Mouse (Mus musculus) heart, embryonic 13.5 days (tissue): ENCODE results near the gene Fxr2. TPM values are rescaled to one million over a fixed set of nuclear protein-coding genes. Genes with fewer than 3 reads are reported as not detected.

Experiments
- ATAC-seq: fragments of 200-750 bp; cut with Nextera tagmentation; 2 replicates; pipeline ENCODE4 v1.8.0; 2017; ENCODE audit warnings: moderate TSS enrichment; ENCODE audit not compliant: insufficient number of reproducible peaks, low FRiP score, low TSS enrichment; ENCODE audit errors: extremely low read depth
- H3K27ac ChIP-seq: fragments of 300-500 bp; sonication (generic); replicated peaks from 2 replicates; pipeline ENCODE4 v1.5.1; 2015; ENCODE audit warnings: moderate library complexity, mild to moderate bottlenecking, inconsistent platforms
- H3K27me3 ChIP-seq: fragments of 300-500 bp; sonication (generic); replicated peaks from 2 replicates; pipeline ENCODE4 v1.6.1; 2015; ENCODE audit warnings: mild to moderate bottlenecking, inconsistent platforms
- H3K36me3 ChIP-seq: fragments of 300-500 bp; sonication (generic); 2 replicates; pipeline ENCODE4 v1.6.1; 2015; ENCODE audit warnings: mild to moderate bottlenecking, inconsistent platforms
- H3K4me1 ChIP-seq: fragments of 300-500 bp; sonication (generic); 2 replicates; pipeline ENCODE4 v1.6.1; 2015; ENCODE audit warnings: inconsistent platforms
- H3K4me2 ChIP-seq: fragments of 300-500 bp; sonication (generic); 2 replicates; pipeline ENCODE4 v1.6.1; 2015; ENCODE audit warnings: inconsistent platforms, mild to moderate bottlenecking, moderate library complexity
- H3K4me3 ChIP-seq: fragments of 300-500 bp; sonication (generic); 2 replicates; pipeline ENCODE4 v1.5.1; 2015; ENCODE audit warnings: moderate library complexity, mild to moderate bottlenecking, inconsistent platforms
- H3K9ac ChIP-seq: fragments of 300-500 bp; sonication (generic); 2 replicates; pipeline ENCODE4 v1.6.1; 2015; ENCODE audit warnings: inconsistent platforms, mild to moderate bottlenecking, moderate library complexity
- H3K9me3 ChIP-seq: fragments of 300-500 bp; sonication (generic); 2 replicates; pipeline ENCODE4 v1.6.1; 2016; ENCODE audit warnings: inconsistent platforms
- WGBS: fragments of 180-500 bp; shearing (Covaris S2); methylation state at CpG from one replicate; pipeline ENCODE4 v1.1.7; 2015; ENCODE audit warnings: mixed read lengths; 5-methylcytosine and 5-hydroxymethylcytosine counted together
- polyA plus RNA-seq: library from polyadenylated mRNA; unstranded; fragments of >200 nt; fragmentation: Nextera tagmentation; extraction: Ambion mirVana; gene quantifications from 2 replicates; pipeline ENCODE4 v1.2.1, GENCODE M21; 2015

Gene Fxr2
- polyA plus RNA-seq, 1 experiment from 2014 or later = 25.6 TPM

DNA sequence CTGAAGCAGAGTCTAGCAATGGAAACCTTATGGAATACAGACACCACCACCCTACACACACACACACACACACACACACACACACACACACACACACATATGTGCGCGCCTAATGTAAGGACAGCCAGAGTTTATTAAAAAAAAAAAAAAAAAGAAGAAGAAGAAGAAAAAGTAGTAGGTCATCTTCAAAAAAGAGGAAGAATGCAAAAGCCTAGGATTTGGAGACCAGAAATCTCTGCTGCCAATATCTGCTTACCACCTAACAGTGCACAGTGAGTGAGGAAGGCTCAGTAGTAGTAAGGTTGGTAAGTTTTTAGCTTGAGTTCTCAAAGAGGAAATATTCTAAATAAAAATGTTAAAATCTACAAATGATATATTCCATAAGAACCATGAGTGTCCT, 46.4 kb downstream of the Fxr2 start:
- no peak for ATAC-seq
- WGBS = 100% methylated on average over 2 of the region's 2 CpGs
- no peak overlapping the region for H3K9ac ChIP-seq
- no peak overlapping the region for H3K27ac ChIP-seq
- H3K4me1 ChIP-seq = peaks cover 34% of the 10 kb centered on the region
- peak overlapping the region; percentile 17; the same call in 1 of the 2 replicates for H3K4me2 ChIP-seq
- no peaks in the 10 kb centered on the region for H3K9me3 ChIP-seq
- no peak overlapping the region for H3K4me3 ChIP-seq
- no peaks in the 10 kb centered on the region for H3K27me3 ChIP-seq
- peaks cover 64% of the 10 kb centered on the region for H3K36me3 ChIP-seq

DNA sequence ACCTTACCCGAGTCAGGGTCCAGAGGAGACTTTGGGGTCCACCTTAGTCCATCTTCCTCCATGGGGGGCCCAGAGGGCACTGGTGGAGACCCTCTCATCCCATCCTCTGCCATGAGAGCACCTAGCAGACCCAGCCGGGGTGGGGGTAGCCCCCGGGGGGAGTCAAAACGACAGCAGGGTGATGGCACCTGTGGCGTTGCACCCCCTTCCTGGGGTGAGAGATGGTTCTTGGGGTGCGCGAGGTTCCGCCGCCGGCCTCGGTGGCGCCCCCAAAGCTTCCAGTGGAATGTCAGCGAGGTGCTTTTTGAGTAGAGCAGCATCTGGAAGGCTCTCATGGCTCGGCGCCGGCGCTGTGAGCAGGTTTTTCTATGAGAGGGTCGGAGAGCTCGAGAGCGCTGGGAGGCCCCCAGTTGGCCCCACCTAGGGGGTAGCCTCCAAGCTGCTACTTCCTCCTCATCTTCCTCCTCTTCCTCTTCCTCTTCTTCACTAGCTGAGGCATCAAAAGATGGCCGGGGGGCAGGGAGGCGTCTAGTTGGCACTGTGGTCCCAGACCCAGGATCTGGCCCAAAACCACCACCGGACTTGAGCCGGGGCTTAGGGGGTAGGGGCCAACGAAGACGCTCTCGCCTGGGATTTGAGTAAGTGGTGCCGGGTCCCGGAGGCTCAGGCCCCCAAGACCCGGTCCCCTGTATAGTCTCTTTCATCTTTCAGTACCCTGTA, 47.5 kb downstream of the Fxr2 start:
- H3K27ac ChIP-seq = no peak overlapping the region
- H3K36me3 ChIP-seq = peaks cover 52% of the 10 kb centered on the region
- peak overlapping the region; percentile 84 for H3K4me3 ChIP-seq
- peak overlapping the region; percentile 92 for H3K9ac ChIP-seq
- H3K9me3 ChIP-seq = no peaks in the 10 kb centered on the region
- ATAC-seq = no peak
- peaks cover 39% of the 10 kb centered on the region for H3K4me1 ChIP-seq
- peak overlapping the region; percentile 98 for H3K4me2 ChIP-seq
- no peaks in the 10 kb centered on the region for H3K27me3 ChIP-seq
- WGBS = 89% methylated on average over 30 of the region's 30 CpGs

DNA sequence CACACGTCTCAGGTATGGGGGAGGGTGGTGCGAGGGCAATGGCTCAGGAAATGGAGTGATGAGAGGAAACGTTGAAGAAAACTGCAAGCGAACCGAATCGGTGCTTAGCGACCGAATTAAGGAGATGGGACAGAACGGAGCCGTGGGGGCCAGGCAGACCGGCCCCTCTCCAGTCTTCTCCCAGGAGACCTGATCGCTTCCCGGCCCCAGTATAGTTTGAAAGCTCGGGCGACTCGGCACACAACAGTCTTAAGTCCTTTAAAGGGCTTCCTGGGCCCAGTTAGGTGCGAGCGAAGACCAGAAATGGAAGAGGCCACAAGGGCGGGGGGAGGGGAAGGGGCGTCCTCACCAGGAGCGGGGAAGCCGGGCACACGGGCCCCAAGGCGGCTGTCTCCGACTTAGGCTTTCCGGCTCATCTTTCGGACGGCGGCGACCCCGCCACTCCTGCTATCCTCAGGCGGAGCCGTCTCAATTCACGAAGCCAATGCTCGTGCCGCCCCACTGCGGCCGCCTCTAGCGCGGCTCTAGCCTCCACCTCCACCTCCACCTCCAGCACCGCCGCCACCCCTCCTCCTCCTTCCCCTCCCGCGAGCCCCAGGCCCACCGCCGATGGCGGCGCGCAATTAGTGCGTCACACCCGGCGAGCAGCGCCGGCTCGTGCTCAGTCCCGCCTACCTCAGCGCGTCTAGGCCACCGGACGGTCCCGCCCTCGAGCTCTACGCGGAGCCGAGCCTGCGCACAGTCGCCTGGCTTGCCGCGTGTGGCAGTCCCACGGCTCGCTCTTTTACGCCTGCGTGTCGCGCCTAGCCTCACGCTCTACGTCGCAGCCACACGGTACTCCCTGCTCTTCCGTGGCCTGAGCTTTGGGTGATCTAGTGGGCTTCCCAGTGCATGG, 48.8 kb downstream of the Fxr2 start, which contains the start of gene Senp3:
Gene Senp3, minus strand, starts transcription at position 771 of the 895 bp plus-strand sequence.
- H3K27me3 ChIP-seq = no peaks in the 10 kb centered on the region
- under 1% methylated on average over 79 of the region's 80 CpGs for WGBS
- peaks cover 52% of the 10 kb centered on the region for H3K4me1 ChIP-seq
- peak within 1 kb of the TSS; percentile 98 for H3K4me2 ChIP-seq
- peak within 1 kb of the TSS; percentile 84 for H3K4me3 ChIP-seq
- peak; percentile 91 for ATAC-seq
- H3K9ac ChIP-seq = peak within 1 kb of the TSS; percentile 92
- no peaks in the 10 kb centered on the region for H3K9me3 ChIP-seq
- peak within 1 kb of the TSS; percentile 95 for H3K27ac ChIP-seq
- peaks cover 40% of the 10 kb centered on the region for H3K36me3 ChIP-seq

DNA sequence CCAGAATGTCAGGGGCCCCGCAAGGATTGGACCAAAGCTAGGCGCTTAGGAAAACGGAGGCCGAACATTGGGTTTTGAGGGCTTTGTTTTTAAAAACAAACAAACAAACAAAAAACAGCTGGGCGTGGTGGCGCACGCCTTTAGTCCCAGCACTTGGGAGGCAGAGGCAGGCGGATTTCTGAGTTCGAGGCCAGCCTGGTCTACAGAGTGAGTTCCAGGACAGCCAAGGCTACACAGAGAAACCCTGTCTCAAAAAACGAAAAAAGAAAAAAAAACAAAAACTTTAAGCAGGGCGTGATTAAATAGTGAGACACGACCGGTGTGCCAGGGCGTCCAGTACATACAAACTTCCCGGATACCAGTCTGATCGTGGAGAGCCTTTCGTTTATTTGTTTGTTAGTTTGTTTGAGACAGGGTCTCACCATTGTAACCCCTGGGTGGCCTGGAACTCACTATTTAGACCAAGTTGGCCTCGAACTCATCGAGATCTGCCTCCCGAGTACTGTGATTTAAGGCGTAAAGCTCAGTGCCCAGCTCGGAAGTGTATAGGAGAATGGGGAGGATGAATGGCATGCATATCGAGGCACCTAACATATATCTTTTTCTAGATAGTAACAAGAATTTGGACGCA, 49.5 kb downstream of the Fxr2 start:
- peaks cover 57% of the 10 kb centered on the region for H3K4me1 ChIP-seq
- H3K4me3 ChIP-seq = peak overlapping the region; percentile 84
- 23% methylated on average over 24 of the region's 24 CpGs for WGBS
- peak overlapping the region; percentile 87 for H3K9ac ChIP-seq
- peak overlapping the region; percentile 95 for H3K27ac ChIP-seq
- H3K27me3 ChIP-seq = no peaks in the 10 kb centered on the region
- H3K36me3 ChIP-seq = peaks cover 32% of the 10 kb centered on the region
- H3K4me2 ChIP-seq = peak overlapping the region; percentile 98
- no peaks in the 10 kb centered on the region for H3K9me3 ChIP-seq
- no peak for ATAC-seq

DNA sequence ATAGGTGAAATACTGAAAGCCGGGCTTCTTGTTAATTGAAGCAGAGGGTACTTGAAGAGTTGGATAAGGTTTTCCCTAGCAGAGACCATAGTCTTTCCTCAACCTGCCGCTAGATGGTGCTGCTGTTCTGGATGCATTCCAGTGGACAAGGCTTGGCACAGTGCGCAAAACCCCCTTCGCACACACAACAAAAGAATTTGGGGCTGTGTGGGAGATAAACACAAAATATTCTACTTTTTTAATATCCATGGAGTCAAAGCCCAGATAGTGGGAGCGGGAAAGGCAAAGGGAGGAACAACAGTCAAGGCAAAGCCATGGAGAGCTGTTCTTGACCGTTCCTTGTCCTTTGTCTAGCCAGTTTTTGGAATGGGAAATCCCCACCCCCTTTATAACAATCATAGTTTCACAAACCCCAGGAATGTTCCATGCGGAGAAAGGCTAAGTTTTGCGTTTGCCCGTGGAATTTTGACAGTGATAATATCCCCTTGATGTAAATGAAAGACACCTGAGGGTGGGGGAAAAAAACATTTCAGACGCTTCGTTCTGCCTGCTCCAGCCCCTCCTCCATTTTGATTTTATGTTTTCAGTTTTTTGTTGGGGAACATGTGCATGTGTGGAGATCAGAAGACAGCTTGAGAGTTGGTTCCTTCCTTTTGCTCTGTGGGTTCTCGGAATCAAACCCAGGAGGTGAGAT, 50.2 kb downstream of the Fxr2 start:
- 19% methylated on average over 12 of the region's 12 CpGs for WGBS
- no peak for ATAC-seq
- peak overlapping the region; percentile 84 for H3K4me3 ChIP-seq
- peak overlapping the region; percentile 87 for H3K9ac ChIP-seq
- no peaks in the 10 kb centered on the region for H3K9me3 ChIP-seq
- no peaks in the 10 kb centered on the region for H3K27me3 ChIP-seq
- peaks cover 57% of the 10 kb centered on the region for H3K4me1 ChIP-seq
- peak overlapping the region; percentile 98 for H3K4me2 ChIP-seq
- H3K27ac ChIP-seq = peak overlapping the region; percentile 95
- H3K36me3 ChIP-seq = peaks cover 25% of the 10 kb centered on the region

DNA sequence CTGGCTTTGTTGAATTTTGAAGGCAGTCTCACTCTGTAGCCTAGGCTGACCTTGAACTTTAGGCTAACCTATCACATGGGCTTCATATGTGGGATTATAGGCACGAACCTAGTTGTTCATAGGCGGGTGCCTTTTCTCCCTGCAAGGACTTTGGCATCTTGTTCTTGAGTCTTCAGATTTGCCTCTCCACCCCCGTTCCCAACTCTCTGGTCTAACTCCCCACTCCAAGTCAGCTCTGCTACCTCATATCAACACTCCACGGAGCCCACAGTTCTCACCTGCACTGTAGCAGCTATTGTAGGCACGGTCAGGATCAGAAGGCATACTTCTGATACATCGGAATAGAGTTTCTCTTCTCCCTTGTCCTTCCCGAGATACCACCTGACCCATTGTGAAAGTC, 50.8 kb downstream of the Fxr2 start:
- no peaks in the 10 kb centered on the region for H3K9me3 ChIP-seq
- no peaks in the 10 kb centered on the region for H3K27me3 ChIP-seq
- no peak overlapping the region for H3K4me3 ChIP-seq
- H3K4me2 ChIP-seq = no peak overlapping the region
- H3K9ac ChIP-seq = peak overlapping the region; percentile 69
- ATAC-seq = no peak
- WGBS = 71% methylated on average over 7 of the region's 7 CpGs
- H3K27ac ChIP-seq = peak overlapping the region; percentile 57; the same call in 1 of the 2 replicates
- H3K4me1 ChIP-seq = peaks cover 57% of the 10 kb centered on the region
- H3K36me3 ChIP-seq = peaks cover 19% of the 10 kb centered on the region

DNA sequence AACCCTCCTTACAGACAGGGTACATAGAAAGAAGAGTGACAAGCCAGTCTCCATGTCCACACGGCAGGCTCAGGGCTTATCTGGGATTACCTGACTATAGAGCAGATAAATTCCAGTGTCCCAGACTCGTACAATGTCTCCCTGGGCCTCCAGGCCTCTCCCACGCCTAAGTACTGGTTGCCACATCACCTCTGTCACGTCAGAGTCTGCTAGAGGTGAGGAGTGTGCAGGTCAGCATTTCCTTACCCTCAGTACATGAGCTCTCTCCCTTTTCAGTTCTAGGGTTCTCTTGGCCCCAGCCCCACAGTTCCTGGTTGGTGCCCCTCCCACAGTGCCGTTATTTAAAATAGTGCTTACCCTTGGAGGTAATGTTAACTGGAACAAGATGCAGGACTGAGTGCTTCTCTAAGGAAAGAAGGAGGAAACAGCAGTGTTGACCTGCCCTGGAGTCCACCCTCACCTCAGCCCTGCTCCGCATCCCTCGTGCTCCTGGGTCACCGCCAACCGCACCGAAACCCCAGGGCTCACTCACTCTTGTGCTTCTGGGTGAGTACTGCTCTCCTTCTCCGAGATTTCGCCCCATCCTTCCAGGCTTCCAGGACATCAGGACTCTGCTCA, 51.4 kb downstream of the Fxr2 start:
- Histone ChIP-seq H3K36me3 (peaks cover 13% of the 10 kb centered on the region), H3K4me2 (no peak overlapping the region), H3K27ac (no peak overlapping the region), H3K9ac (0 out of 2 replicates have a peak overlapping the region, but pooled peaks have one; percentile 59), H3K4me1 (peaks cover 57% of the 10 kb centered on the region), H3K27me3 (no peaks in the 10 kb centered on the region), H3K4me3 (no peak overlapping the region), H3K9me3 (no peaks in the 10 kb centered on the region)
- WGBS = 72% methylated on average over 12 of the region's 12 CpGs
- ATAC-seq = no peak

DNA sequence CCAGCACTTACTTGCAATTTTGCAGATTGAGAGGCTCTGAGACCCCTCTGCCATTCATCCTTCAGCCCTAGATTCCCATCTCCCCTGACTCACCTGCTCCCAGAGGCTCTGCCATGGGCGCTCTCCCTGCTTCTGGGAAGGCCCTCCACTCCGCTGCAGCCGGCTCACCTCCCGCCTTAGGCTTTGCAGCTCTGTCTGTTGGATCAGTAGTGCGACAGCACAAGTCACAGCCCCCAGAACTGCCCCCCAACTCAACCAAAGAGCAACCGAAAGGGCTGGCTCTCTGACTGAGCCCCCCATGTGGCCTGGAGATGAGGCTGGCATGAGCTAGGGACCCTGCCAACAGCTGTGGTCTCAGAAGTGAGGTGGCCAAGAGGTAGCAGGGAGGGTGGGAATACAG, 52.1 kb downstream of the Fxr2 start:
- Histone ChIP-seq H3K27me3 (no peaks in the 10 kb centered on the region), H3K4me3 (no peak overlapping the region), H3K36me3 (peaks cover 6% of the 10 kb centered on the region), H3K4me1 (peaks cover 52% of the 10 kb centered on the region), H3K27ac (peak overlapping the region; percentile 89), H3K4me2 (no peak overlapping the region), H3K9me3 (no peaks in the 10 kb centered on the region), H3K9ac (peak overlapping the region; percentile 59)
- 79% methylated on average over 6 of the region's 6 CpGs for WGBS
- ATAC-seq = no peak

DNA sequence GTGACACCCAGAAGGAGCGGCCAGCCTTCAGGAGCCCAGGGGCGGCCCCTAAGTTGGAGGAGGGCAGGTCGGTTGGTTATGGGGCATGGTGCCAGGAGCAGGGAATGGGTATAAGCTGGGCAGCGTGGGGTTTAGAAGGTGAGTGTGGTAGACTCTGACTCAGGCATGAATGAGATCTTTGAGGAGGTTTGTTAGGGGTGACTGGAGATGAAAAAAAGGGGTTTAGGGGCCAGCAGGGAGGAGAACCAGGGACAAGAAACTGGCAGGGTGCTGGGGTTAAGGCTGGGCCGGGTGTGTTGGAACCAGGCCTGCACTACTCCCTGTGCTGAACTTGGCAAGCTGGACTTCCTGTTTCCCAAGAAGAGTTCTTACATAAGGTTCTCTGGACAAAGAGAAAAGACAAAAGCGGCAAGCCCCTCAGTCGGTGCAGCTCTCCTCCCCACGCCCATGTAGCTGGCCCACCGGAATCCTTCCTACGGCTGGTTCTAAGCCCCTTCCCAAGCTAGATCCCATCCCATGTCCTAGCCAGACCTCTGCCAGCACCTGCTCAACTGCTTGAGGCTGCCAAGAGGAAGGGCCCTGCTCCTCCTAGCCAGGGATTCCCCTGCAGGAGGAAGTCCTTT, 52.8 kb downstream of the Fxr2 start, which contains the start of gene Tnfsf13:
Gene Tnfsf13, minus strand, starts transcription at position 259 of the 623 bp plus-strand sequence.
- no peaks in the 10 kb centered on the region for H3K27me3 ChIP-seq
- ATAC-seq = no peak
- H3K36me3 ChIP-seq = no peaks in the 10 kb centered on the region
- peaks cover 45% of the 10 kb centered on the region for H3K4me1 ChIP-seq
- peak within 1 kb of the TSS; percentile 69 for H3K9ac ChIP-seq
- 0 out of 2 replicates have a peak within 1 kb of the TSS, but pooled peaks have one; percentile 4 for H3K4me3 ChIP-seq
- 63% methylated on average over 10 of the region's 10 CpGs for WGBS
- peak within 1 kb of the TSS; percentile 43 for H3K4me2 ChIP-seq
- no peaks in the 10 kb centered on the region for H3K9me3 ChIP-seq
- H3K27ac ChIP-seq = peak within 1 kb of the TSS; percentile 89

DNA sequence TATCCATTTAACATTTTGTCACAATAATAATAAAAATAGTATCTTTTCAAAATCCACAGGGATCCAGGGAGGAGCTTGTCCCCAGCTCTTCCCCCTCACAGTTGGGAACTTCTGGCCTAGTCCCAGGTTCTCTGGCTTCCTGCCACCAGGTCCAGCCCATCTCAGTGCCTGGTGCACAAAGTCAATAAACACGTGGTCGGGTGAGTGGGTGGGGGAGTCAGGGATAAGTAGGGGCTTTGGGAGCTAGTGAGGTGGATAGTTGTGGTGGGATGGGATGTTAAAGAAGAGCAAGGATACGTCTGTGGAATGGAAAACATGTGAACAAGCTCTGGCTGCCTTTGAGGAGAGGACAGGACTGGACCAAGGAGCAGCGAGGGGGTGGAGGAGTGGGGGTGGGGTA, 53.6 kb downstream of the Fxr2 start:
- 0 out of 2 replicates have a peak overlapping the region, but pooled peaks have one; percentile 3 for H3K4me2 ChIP-seq
- H3K27ac ChIP-seq = peak overlapping the region; percentile 89
- no peaks in the 10 kb centered on the region for H3K36me3 ChIP-seq
- no peaks in the 10 kb centered on the region for H3K27me3 ChIP-seq
- peak overlapping the region; percentile 69 for H3K9ac ChIP-seq
- WGBS = 8% methylated on average over 4 of the region's 4 CpGs
- no peak overlapping the region for H3K4me3 ChIP-seq
- no peaks in the 10 kb centered on the region for H3K9me3 ChIP-seq
- ATAC-seq = no peak
- peaks cover 38% of the 10 kb centered on the region for H3K4me1 ChIP-seq
